Mouse (Mus musculus) brain, embryonic 18.5 days (tissue): ENCODE data around the gene Swi5.
"Not testable (repeated sequence)": the region's sequence is repeated elsewhere in the genome, so short reads cannot be mapped to it uniquely, and the experiment has no call there.

Source experiments
- DNase-seq: peaks from one replicate; pipeline ENCODE4 v3.0.0-alpha.2; 2012; ENCODE audit warnings: low read depth, low spot score

The Swi5 gene

DNA sequence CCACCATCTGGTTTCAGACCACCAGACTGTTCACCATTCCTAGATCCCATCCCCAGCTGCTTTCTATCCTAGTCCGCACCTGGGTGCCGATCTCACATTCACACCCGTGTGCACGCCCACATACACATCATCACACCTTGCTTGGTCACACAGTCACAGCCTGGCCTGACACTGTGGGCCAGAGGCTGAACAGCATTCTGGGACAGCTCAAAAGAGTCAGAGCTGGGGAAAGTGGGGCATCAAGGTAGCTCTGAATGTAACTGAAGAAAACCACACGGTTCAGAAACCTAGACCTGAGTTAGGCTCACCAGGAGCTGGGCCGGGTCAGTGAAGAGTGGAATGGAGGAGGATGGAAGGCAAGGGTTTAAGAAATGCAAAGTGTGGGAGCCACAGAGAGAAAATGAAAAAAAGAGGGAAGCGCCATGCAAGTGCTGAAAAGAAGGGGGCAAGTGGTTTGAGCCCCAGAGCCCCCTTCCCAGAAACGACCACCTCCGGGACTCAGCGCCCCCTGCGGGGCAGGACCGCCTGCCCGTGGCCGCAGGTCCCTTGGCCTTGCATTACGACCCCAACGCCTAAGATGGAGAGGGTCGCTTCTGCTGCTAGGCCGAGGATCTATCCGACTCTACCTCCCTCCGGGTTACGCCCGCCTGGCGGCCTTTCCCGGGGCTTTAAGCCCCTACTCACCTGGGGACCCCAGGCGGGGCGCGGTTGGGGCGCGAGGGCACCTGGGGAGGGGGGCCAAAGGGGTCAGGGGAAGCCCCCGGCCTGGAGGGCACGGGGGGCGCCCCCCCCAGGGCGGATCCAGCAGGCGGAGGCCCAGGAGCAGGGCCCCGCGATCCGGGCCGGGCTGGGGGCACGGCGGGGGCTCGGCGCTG lies 23.8 kb upstream of the Swi5 start:
- DNase-seq = no peak

DNA sequence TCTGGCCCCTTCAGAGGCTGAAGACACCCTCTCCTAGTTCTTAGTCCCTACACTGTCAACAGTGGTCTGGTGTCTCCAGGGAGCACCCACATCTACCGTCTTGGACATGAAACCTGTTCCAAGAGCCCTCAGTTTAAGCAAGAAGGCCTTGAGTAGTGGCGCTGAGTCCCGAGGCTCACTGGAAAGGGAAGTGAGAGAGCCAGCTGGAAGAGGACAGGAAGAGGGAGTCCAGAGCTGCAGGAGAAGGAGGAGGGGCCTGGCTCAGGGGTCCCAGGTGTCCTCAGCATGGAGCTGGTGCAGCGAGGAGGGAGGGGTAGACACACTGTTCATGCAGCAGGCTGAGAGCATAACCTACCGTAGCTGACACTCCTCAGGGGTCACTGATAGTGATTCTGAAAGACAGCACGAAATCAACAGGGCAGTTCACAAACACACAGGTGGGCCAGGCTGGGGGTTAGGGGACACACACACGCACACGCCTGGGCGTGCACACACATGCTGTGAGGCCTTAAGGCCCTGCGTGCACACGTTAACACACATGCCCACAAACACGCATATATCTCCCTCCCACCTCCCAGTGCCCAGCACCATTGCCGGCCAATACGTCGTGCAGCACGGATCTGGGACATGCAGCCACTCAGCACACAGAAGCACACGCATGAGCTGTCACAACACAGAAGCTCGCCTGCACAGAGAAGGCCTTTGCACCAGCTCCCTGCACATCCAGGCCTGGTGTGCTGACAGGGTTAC lies 22.4 kb upstream of the Swi5 start:
- DNase-seq = no peak

DNA sequence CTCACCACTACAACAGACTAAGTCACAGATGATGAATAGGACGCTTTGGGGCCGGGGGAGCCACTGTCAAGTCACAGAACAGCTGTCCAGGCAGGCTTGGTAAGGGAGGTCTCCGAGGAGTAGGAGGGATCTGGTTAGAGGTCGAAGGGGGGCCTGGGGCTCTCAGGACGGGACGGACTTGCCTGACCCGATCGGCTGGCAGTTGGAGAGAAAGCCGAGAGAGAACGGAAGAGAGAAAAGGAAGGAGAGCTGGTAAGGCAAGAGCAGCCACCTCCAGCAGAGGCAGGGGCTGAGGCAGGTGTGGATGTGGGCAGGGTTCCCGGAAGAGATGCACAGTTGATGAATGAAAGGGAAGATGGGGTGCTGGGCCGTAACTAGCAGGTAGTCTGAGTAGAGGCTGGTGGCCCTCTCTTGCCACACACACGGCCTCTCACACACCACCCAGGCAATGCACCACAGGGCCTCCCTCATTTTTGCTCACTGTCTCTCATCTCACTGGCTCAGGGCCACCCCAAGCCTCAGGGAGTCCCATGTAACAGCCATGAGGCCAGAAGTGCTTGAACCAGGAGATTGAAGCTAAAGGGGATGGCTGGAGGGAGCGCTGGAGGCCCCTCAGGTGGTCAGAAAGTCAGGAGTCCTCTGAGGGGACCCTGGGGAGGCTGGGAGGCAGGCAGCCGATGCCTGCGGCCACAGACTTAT lies 21.1 kb upstream of the Swi5 start:
- no peak for DNase-seq

DNA sequence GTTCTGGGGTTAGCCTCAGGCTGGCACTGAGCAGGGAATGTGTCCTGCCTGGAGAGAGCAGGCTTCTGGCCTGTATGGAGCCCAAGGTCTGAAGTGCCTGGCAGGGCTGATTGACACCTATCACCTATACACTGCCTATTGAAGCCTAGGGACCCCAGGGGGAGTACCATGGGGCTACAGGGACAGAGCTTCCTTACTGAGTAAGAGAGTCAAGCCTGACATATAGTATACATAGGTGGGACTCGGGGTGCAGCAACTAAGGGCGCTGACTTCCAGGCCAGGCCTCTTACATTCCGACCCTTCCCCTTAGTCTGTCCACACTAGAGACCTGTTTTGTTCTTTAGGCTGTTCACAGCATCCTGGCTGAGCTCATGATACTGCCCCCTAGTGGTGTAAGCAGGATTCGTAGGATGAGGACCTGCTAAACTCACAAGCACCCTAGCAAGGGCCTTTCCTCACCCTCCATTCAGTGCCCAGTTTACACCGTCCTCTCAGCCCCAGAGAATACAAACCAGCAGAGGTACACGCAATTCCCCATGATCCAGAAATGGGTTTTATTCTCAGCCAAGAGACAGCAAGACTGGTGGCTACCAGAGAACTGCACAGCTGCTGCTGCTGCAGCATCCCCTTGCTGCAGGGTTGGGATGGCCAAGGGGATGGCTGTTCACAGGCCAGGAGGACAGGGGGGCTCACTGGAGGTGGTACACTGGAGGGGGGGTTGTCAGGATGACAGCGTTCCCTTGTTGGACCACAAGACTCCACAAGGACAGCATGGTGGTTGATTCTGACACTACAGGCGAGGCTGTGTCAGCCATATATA lies 20.3 kb upstream of the Swi5 start:
- no peak for DNase-seq

DNA sequence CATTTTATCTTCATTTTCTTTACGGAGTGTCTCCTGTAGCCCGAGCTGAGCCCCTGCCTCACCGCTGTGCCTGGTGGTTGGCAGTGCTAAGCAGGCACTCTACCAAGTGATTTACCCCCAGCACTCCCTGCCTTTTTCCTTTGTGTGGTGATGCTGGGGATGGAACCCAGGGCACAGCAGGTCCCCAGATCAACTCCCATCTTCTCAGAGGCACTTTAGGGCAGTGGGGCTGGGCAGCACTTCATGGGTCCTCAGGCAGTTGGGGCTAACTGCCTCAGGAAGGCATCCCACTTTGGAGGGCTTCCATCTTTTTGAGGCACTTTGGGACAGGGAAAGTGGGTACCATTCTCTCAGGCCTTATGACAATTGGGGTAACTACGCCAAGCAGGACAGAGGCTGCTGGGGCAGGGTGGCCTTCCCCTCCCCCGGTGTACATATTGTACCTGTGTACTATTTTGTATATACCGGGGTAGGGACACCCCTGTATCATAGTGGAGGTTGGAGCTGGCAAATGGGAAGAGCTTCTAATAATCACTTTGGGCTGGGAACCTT lies 19.4 kb upstream of the Swi5 start:
- no peak for DNase-seq

DNA sequence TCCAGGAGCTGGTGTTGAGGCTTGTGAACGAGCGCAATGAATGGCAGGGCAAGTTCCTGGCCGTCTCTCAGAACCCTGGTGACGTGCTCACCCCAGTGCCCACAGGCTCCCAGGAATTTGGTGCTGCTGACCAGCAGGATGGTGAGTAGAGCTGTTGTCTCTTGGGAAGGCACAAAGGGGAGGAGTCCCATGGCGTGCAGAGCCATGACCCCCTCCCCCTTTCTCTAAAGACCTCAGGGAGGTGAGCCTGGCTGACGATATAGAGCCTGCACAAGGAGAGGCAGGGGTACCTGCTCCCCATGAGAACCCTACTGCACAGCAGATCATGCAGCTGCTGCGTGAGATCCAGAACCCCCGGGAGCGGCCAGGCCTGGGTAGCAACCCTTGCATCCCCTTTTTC lies 18.3 kb upstream of the Swi5 start:
- no peak for DNase-seq

DNA sequence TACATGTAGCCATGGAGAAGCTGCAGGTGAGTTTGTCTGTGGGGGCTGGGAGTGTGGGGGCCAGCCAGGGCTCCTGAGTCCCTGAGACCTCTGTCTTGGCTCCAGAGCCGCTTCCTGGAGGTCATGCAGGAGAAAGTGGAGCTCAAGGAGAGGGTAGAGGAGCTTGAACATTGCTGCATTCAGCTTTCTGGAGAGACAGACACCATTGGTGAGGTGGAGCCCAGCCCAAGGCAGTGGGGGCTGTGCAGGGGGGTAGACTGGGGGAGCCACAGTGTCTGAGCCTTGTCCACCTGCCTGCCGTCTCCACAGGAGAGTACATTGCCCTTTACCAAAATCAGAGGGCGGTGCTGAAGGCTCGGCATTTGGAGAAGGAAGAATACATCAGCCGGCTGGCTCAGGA lies 17.8 kb upstream of the Swi5 start:
- no peak for DNase-seq

DNA sequence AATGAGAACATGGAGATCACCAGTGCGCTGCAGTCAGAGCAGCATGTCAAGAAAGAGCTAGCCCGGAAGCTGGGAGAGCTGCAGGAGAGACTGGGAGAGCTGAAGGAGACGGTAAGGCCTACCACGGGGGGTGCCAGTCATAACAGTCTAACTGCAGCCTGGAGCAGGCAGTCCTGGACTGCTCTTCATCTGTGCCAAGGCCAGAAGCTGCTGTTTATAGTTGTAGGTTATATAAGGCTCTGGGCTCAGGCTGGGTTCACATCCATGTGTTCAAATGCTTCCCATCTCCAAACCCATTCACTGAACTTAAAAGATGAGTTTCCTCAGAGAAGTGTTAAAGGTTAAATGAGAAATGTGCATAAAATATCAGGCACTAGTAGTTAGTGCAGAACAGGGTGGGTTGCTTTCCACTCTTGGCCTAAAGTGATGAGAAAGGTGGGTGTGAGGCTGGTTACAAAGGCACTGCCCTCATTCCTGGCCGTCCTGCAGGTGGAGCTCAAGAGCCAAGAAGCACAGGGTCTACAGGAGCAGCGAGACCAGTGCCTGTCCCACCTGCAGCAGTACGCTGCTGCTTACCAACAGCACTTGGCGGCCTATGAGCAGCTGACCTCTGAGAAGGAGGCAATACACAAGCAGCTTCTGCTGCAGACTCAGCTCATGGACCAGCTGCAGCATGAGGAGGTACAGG lies 16.4 kb upstream of the Swi5 start:
- no peak for DNase-seq

DNA sequence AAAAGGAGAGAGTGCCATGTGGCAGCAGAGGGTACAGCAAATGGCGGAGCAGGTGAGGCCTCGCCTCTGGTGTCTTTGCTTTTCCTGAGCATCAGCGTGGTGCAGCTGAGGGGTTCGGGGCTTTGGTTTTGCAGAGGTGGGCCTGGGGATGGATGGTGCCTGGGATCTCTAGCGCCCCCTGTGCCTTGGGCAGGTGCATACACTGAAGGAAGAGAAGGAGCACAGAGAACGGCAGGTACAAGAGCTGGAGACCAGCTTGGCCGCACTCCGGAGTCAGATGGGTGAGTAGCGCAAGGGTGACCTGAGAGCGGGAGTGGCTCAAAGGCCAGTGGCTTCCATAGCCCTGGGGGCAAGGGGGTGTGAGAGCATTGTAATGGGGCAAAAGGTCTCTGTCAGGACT lies 15.1 kb upstream of the Swi5 start:
- no peak for DNase-seq

DNA sequence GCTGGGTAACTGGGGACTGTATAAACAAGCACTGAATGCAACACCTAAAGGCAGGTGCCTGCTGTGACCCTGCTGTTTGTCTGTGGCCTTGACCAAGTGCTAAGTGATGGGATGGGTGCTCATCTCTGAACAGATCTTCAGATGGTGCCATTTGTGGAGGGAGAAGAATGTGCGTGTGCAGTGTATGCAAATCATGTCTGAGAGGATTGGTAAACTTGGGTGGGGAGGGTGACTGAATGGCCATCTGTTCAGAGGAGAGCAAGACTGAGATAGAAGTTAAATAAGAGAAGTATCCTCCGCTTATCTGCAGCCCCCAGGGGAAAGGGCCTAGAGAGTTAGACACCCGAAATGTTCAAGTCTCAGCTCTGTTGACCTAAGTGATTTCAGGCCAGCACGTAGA lies 11.6 kb upstream of the Swi5 start:
- no peak for DNase-seq

DNA sequence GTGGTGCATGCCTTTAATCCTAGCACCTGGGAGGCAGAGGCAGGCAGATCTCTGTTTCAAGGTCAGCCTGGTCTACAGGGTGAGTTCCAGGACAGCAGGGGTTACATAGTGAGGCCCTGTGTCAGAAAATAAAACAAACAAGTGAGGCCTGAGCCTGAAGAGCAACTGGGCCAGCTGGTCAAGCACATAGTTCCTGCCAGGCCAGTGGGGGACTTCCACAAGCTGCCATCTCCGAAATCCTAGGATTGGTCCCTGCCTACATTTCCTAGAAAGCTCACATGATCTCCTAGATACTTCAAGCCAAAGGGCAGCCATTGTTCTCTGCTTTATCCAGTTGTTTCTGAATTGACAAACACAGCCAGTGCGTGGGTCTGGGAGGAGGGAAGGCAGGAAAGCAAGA lies 8.0 kb upstream of the Swi5 start:
- not testable (repeated sequence) for DNase-seq

DNA sequence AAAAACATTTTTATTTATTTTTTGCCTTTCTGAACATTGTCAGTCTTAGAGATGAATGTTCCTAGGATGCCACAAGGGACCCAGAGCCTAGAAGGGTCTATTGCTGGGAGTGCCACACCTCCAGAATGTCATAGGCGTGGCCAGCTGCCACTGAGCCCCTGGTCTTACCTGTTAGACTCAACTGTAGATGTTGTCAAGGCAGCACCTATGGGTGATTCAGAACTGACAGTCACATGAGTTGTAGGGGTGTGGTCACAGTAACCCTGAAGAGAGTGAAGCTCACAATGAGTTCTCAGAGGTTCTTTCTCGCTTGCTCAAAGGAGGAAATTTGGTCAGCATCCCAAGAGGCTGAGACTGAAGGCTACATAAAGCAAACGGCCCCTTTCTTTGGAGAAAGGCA lies 7.4 kb upstream of the Swi5 start:
- DNase-seq = no peak

DNA sequence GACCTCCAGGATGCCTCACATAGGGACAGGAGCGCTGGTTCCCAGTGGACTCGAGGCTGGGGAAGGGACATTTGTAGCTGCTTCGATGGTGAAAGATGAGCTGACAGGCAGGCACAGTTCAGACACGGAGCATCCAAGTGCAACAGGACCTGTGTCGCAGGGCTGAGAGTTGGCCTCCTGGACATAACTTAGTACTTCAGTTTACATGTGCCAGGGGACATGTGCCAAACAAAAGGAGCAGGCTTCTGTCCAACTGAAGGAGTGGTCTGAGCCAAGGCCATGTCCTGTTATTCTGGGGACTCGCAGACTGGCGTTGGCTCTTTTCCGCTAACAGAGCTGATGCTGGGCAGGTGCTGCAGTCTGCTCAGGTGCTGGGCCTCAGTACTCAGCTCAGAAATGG lies 6.5 kb upstream of the Swi5 start:
- no peak for DNase-seq

DNA sequence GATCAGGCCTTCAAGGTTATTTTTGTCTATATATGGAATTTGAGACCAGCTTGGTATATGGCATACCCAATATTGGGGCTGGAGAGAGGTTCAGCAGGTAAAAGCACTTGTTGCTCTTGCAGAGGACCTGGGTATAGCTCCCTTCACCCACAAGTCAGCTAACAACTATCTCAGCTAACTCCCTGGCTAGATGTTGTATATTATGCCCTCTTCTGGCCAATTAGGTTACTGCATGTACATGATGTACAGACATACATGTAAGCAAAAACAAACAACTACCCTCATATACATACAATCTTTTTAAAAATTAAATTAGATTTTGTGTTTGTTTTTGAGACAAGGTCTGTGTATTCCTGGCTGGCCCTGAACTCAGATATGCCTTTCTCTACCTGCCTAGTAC lies 1.7 kb upstream of the Swi5 start:
- no peak for DNase-seq

DNA sequence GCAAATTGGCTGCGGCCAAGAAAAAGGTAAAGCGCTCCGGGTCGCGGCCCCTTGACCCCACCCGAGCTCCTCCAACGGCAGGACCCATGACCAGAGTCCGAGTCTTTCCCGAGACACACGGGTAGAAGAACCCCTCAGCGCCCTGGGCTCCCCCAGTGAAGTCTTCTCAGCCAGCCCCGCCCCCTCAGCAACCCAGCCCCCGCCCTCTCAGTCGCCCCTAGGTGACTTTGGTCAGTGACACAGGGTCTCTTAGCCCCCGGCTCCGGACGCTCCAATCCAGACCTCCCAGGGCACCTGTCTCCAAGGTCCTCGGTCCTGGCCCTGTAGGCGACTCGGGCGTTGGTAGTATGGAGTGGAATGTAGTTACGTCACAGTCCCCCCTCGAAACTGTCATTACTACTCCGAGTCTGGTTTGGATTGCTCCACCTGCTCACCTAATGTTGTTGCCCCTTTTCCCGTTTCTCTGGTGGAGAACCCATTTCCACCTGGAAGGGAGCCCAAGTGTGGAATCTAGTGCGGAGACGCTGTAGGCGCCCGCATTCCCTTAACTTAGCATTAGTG lies 576 bp upstream of the Swi5 start:
- no peak for DNase-seq

DNA sequence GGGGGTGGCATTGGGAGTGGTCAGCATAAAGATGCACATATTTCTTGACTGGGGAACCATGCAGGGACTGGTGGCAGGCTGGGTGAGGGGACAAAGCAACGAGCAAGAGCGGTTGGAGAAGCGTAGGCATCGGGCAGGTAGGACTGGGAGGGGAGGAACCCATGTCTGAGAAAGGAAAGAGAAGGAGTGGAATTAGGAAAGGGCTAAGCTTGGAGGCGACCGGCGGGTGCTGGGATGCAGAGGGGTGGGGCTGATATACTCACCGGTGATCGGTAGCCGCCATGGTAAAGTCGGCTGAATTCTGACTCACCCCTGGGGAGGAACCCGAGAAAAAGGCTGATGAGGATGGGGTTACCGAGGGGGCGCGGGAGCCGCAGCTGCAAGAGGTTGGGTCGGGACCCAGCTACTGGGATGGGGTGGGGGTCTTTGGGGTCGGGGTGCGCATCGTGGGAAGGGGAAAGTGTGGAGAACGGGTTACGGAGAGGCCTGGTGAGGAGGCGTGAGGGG lies 488 bp downstream of the Swi5 start, which contains the start of gene Golga2:
Golga2 (plus strand) TSS at position 51 of the 507 bp plus-strand sequence.
- DNase-seq = no peak

DNA sequence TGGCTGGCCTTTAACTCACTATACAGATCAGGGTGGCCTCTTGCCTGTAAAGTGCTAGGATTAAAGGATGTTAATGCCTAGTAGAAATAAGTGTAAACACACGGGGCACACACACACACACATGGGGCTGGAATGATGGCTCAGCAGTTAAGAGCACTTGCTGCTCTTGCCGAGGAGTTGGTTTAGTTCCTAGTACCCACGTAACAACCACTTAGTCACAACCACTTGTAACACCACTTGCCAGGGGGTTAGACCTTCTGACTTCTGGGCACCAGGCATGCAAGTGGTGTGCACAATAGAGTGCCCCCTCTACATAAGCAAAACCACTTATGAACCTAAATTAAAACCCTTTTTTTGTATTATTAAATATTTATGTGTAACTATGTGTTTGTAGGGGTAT lies 3.9 kb downstream of the Swi5 start:
- DNase-seq = no peak

DNA sequence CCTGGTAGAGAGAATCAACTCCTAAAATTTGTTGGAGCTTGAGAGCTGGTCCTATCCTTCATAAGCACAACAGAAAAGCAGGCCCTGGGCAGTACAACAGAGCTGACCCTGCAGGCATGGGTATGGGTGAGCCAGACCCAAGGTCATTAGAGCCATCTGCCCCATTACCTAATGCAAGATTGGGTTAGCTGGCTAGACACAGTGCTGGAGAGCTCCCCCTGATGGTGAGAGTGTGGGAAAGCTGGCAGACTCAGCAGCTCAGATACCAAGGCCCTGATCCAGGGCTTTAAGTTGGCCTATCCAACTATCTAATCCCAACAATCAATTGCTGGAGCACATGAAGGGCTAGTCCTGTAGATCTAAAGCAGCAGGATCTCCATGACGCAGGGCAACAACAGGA lies 5.1 kb downstream of the Swi5 start:
- no peak for DNase-seq

DNA sequence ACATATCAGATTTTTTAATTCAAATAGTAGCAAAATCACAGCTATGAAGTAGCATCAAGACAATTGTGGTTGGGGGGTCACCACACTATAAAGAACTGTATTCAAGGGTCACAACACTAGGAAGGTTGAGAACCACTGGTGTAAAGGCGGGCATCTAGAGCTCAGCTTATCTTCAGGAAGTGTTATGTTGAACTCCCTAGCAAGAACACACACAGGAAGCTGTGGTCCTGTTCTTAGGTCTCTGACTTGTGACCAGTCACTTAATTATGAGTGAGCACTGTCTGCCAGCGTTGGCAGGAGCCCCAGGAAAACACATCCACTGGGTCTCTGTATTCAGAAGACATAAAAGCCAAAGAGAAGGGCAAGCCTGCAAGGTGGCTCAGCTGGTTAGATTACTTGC lies 5.6 kb downstream of the Swi5 start:
- DNase-seq = no peak

DNA sequence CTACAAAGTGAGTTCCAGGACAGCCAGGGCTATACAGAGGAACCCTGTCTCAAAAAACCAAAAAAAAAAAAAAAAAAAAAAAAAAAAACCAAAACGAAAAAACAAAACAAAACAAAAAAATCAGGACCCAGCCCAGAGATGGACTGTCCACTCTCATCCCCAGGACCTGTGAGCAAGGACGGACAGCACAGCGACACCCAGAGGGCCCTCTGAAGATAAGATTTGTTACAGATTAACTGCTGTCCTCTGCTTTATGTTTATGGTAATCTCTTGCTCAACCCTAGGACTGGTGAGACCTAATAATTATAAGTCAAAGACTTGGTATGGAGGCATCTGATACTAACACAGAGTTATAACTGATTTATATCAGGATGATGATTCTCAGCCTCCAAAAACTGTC lies 12.1 kb downstream of the Swi5 start:
- DNase-seq = no peak
